Mouse (Mus musculus): Measurements from ENCODE around the gene Fam160a1.

Gene Fam160a1

DNA sequence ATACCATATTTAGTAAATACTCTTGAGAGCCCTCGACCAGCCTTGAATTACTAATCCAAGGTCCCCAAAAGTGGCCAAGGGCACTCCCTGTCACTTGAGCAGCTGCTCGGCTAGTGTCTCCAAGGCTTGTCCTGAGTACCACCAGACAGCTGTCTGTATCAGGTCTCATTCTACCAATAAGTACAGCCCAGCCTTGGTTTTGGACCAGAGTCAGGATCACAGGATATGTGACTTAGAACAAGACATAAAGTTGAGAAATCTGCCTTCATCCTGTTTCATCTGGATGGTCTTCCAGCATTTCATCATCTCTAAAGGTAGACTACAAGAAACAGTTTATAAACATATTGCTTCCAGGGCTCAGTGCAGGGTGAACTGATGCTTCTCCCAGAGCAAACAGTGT lies 183.4 kb downstream of the Fam160a1 start:
- DNase-seq (ENCODE audit: low spot score): no peak

DNA sequence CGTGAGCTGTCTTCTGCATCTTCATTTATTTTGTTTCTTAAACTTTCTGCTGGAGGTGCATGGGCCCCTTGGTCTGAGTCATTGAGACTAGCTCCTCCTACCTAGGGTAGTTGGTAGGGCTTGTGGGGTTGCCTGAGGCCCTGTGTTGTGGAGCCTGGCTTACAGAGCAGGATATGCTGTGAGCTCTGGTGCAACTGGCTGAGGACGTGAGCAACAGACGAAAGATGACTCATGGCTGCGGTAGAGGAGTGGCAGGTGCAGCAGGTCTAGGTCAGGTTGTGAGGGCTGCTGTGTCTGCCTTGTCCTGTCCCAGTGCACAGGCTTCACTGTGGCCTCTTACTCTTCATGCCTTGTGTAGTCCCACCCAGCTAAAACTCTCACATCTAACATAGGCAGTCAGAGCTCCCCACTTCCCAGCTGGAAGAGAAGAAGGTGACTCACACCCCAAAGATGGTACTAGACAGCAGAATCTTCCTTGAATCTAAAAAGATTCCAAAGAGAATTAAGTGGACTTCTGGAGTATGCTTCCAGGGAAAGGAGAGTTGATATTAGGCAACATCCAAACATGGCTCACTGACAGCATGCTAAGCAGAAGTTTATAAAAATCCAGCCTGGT lies 187.1 kb downstream of the Fam160a1 start:
- no peak for DNase-seq (ENCODE audit: low spot score)

GRCm38 (mm10) chr3:85619751-85620150 lies 197.3 kb downstream of the Fam160a1 start:
- no peak for DNase-seq (ENCODE audit: low spot score)

- DNase-seq (ENCODE audit: low spot score): no peak
These were observed 197.7 kb downstream of the Fam160a1 start for GRCm38 (mm10) chr3:85619345-85619744.

- peak; percentile 8 for DNase-seq (ENCODE audit: low spot score)
These were observed 198.2 kb downstream of the Fam160a1 start for GRCm38 (mm10) chr3:85618885-85619284.

GRCm38 (mm10) chr3:85616389-85616788 lies 200.7 kb downstream of the Fam160a1 start:
- no peak for DNase-seq (ENCODE audit: low spot score)

Data from retina, embryonic 14.5 days (tissue).